Mouse (Mus musculus) forebrain, embryonic 12.5 days (tissue): Measurements from ENCODE around the gene Gpatch8. TPM values are rescaled to one million over a fixed set of nuclear protein-coding genes. Genes with fewer than 3 reads are reported as not detected.

Experiments
- ATAC-seq: fragments of 200-750 bp; cut with Nextera tagmentation; 2 replicates; pipeline ENCODE4 v1.8.0; 2017; ENCODE audit warnings: moderate TSS enrichment; ENCODE audit not compliant: low FRiP score
- H3K27ac ChIP-seq: fragments of 300-500 bp; sonication (generic); 2 replicates; pipeline ENCODE4 v1.5.1; 2016; ENCODE audit warnings: mild to moderate bottlenecking
- H3K27me3 ChIP-seq: fragments of 300-500 bp; sonication (generic); 2 replicates; pipeline ENCODE4 v1.6.1; 2016; ENCODE audit warnings: mild to moderate bottlenecking
- H3K36me3 ChIP-seq: fragments of 300-500 bp; sonication (generic); replicated peaks from 2 replicates; pipeline ENCODE4 v1.6.1; 2016; ENCODE audit warnings: mild to moderate bottlenecking
- H3K4me1 ChIP-seq: fragments of 300-500 bp; sonication (generic); 2 replicates; pipeline ENCODE4 v1.6.1; 2016
- H3K4me2 ChIP-seq: fragments of 300-500 bp; sonication (generic); 2 replicates; pipeline ENCODE4 v1.6.1; 2016; ENCODE audit warnings: mild to moderate bottlenecking, moderate library complexity
- H3K4me3 ChIP-seq: fragments of 300-500 bp; sonication (generic); replicated peaks from 2 replicates; pipeline ENCODE4 v1.5.1; 2016; ENCODE audit warnings: mild to moderate bottlenecking
- H3K9ac ChIP-seq: fragments of 300-500 bp; sonication (generic); 2 replicates; pipeline ENCODE4 v1.6.1; 2016; ENCODE audit warnings: mild to moderate bottlenecking
- H3K9me3 ChIP-seq: fragments of 300-500 bp; sonication (generic); 2 replicates; pipeline ENCODE4 v1.6.1; 2016
- WGBS: fragments of 180-500 bp; shearing (Covaris S2); methylation state at CpG from one replicate; pipeline ENCODE4 v1.1.7; 2016; 5-methylcytosine and 5-hydroxymethylcytosine counted together
- polyA plus RNA-seq: library from polyadenylated mRNA; unstranded; fragments of >200 nt; fragmentation: Nextera tagmentation; extraction: Ambion mirVana; gene quantifications from 2 replicates; pipeline ENCODE4 v1.2.1, GENCODE M21; 2016

Gpatch8 gene
- polyA plus RNA-seq, 1 experiment from 2014 or later: 67.9 TPM

DNA sequence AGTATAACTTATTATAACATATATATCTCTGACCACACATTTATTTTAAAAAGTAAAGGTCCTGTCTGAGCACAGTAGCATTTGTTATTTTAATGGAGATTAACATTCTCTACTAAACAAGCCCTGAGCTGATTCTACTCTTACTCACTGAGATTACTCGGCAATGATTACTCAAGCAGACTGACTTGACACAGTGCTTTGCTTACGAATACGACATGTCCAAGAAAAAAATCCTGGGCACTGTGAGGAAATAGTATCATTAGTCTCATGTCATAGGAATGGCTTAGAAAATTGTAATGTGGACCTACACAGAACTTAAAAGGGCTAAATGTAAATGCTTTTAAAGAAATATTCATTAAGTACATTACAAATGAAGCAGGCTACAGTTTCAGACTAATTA lies 20.0 kb downstream of the Gpatch8 start:
- no peaks in the 10 kb centered on the region for H3K27me3 ChIP-seq
- peaks cover 7% of the 10 kb centered on the region; the same call in 1 of the 2 replicates for H3K4me1 ChIP-seq
- H3K27ac ChIP-seq: no peak overlapping the region
- H3K9me3 ChIP-seq: no peaks in the 10 kb centered on the region
- no peak for ATAC-seq
- H3K4me2 ChIP-seq: no peak overlapping the region
- no peak overlapping the region for H3K4me3 ChIP-seq
- peaks cover 5% of the 10 kb centered on the region; the same call in 1 of the 2 replicates for H3K36me3 ChIP-seq
- 53% methylated on average over 3 of the region's 3 CpGs for WGBS
- no peak overlapping the region for H3K9ac ChIP-seq

GRCm38 (mm10) chr11:102534078-102534477 lies 22.1 kb downstream of the Gpatch8 start:
- no peak overlapping the region for H3K4me3 ChIP-seq
- no peaks in the 10 kb centered on the region for H3K27me3 ChIP-seq
- no peak overlapping the region for H3K4me2 ChIP-seq
- no peak overlapping the region for H3K27ac ChIP-seq
- ATAC-seq: no peak
- no peak overlapping the region for H3K9ac ChIP-seq
- 96% methylated on average over 2 of the region's 2 CpGs for WGBS
- no peaks in the 10 kb centered on the region for H3K9me3 ChIP-seq
- H3K36me3 ChIP-seq: peaks cover 5% of the 10 kb centered on the region; the same call in 1 of the 2 replicates
- 0 out of 2 replicates have a peak, but pooled peaks cover 4% of the 10 kb centered on the region for H3K4me1 ChIP-seq

GRCm38 (mm10) chr11:102531425-102531824 lies 24.8 kb downstream of the Gpatch8 start:
- Histone ChIP-seq H3K27me3 (no peaks in the 10 kb centered on the region), H3K4me2 (no peak overlapping the region), H3K27ac (no peak overlapping the region), H3K4me3 (no peak overlapping the region), H3K36me3 (peaks cover 5% of the 10 kb centered on the region; the same call in 1 of the 2 replicates), H3K9me3 (no peaks in the 10 kb centered on the region), H3K4me1 (peaks cover 7% of the 10 kb centered on the region; the same call in 1 of the 2 replicates), H3K9ac (no peak overlapping the region)
- 53% methylated on average over 5 of the region's 5 CpGs for WGBS
- no peak for ATAC-seq

DNA sequence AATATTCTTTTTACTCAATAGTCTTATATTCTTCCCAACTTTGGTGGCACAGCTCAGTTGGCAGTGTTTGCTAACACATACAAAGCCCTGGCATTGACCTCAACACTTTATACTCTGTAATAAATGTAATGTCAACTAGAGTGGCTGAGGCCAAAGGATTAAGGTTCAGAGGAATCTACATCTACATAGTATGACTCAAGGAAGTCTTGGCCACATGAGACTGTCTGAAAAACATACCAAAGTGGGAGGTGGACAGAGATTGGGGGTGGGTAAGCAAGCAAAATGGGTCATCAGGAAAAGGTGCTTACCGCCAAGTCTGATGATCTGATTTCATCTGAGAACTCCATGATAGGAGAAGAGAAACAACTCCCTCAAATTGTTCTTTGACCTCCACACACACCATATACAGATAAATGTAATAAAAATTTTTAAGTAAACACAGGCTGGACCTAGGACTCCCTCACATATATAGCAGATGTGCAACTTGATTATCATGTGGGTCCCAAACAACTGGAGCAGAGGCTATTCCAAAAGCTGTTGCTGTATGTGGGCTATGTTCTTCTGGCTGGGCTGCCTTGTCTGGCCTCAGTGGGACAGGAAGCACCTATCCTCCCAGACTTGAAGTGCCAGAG lies 41.3 kb downstream of the Gpatch8 start:
- no peak overlapping the region for H3K27ac ChIP-seq
- H3K4me2 ChIP-seq: no peak overlapping the region
- ATAC-seq: no peak
- no peak overlapping the region for H3K4me3 ChIP-seq
- WGBS: 100% methylated on average over 1 of the region's 1 CpGs
- no peaks in the 10 kb centered on the region for H3K27me3 ChIP-seq
- H3K9ac ChIP-seq: no peak overlapping the region
- H3K36me3 ChIP-seq: peaks cover 22% of the 10 kb centered on the region
- H3K9me3 ChIP-seq: no peaks in the 10 kb centered on the region
- H3K4me1 ChIP-seq: no peaks in the 10 kb centered on the region

- 66% methylated on average over 6 of the region's 6 CpGs for WGBS
Observed at GRCm38 (mm10) chr11:102510226-102510625, 46.0 kb downstream of the Gpatch8 start.

GRCm38 (mm10) chr11:102496732-102497131 lies 59.5 kb downstream of the Gpatch8 start:
- H3K36me3 ChIP-seq: peaks cover 69% of the 10 kb centered on the region
- 94% methylated on average over 2 of the region's 2 CpGs for WGBS
- H3K4me1 ChIP-seq: no peaks in the 10 kb centered on the region
- no peaks in the 10 kb centered on the region for H3K9me3 ChIP-seq
- H3K9ac ChIP-seq: no peak overlapping the region
- no peaks in the 10 kb centered on the region for H3K27me3 ChIP-seq
- H3K4me3 ChIP-seq: no peak overlapping the region
- no peak for ATAC-seq
- H3K4me2 ChIP-seq: no peak overlapping the region
- H3K27ac ChIP-seq: no peak overlapping the region

More at GRCm38 (mm10) chr11:102510226-102510625, 46.0 kb downstream of the Gpatch8 start:
- no peak overlapping the region for H3K27ac ChIP-seq
- H3K4me1 ChIP-seq: no peaks in the 10 kb centered on the region
- ATAC-seq: no peak
- H3K9ac ChIP-seq: no peak overlapping the region
- H3K27me3 ChIP-seq: no peaks in the 10 kb centered on the region
- no peak overlapping the region for H3K4me2 ChIP-seq
- H3K9me3 ChIP-seq: no peaks in the 10 kb centered on the region
- H3K4me3 ChIP-seq: no peak overlapping the region
- peaks cover 30% of the 10 kb centered on the region for H3K36me3 ChIP-seq

DNA sequence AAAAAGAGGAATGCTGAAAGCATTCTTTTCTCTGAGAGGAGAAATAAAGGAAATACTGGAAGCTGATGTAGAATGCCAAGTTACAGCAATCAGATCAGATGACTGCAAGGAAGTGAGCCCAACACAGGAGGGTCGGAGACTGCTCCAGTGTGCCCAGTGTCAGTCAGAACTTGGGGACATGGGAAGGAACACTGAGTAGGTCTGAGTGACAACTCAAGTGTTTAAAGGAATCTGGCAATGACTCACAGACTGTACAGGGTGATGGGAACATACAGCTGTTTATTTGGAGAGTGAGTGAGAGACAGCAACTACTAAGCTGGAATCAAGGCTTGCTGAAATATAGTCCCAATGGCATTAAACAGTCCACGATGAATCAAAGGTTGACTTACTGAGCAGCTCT lies 60.0 kb downstream of the Gpatch8 start:
- no peak overlapping the region for H3K9ac ChIP-seq
- H3K9me3 ChIP-seq: no peaks in the 10 kb centered on the region
- WGBS: 97% methylated on average over 2 of the region's 2 CpGs
- H3K27ac ChIP-seq: no peak overlapping the region
- no peaks in the 10 kb centered on the region for H3K4me1 ChIP-seq
- H3K4me2 ChIP-seq: no peak overlapping the region
- H3K4me3 ChIP-seq: no peak overlapping the region
- H3K36me3 ChIP-seq: peaks cover 67% of the 10 kb centered on the region
- ATAC-seq: no peak
- H3K27me3 ChIP-seq: no peaks in the 10 kb centered on the region

DNA sequence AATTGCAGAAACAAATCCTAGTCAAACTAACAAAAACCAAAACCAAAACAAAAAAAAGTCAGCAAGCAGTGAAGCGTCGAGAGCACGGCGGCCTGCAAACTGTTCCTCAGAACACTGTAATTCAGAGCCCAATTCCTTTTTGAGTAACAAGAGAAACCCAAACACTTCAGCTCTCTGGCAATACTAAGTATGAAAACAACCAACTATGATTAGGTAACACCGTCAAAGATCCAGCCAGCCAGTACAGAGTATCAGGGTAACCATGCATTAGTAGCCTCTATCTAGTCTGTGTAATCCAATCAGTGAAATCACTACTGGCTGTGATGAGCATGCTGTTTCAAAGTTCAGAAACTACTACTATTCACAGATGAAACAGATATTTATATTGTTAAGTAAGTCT lies 60.5 kb downstream of the Gpatch8 start:
- ATAC-seq: no peak
- WGBS: 98% methylated on average over 5 of the region's 5 CpGs
- Histone ChIP-seq H3K27me3 (no peaks in the 10 kb centered on the region), H3K4me2 (no peak overlapping the region), H3K36me3 (peaks cover 66% of the 10 kb centered on the region), H3K9ac (no peak overlapping the region), H3K27ac (no peak overlapping the region), H3K9me3 (no peaks in the 10 kb centered on the region), H3K4me3 (no peak overlapping the region), H3K4me1 (no peaks in the 10 kb centered on the region)

GRCm38 (mm10) chr11:102495114-102495513 lies 61.1 kb downstream of the Gpatch8 start:
- H3K9me3 ChIP-seq: no peaks in the 10 kb centered on the region
- H3K9ac ChIP-seq: no peak overlapping the region
- H3K27ac ChIP-seq: no peak overlapping the region
- WGBS: 92% methylated on average over 6 of the region's 6 CpGs
- ATAC-seq: no peak
- H3K4me3 ChIP-seq: no peak overlapping the region
- H3K27me3 ChIP-seq: no peaks in the 10 kb centered on the region
- no peaks in the 10 kb centered on the region for H3K4me1 ChIP-seq
- H3K36me3 ChIP-seq: peaks cover 62% of the 10 kb centered on the region
- H3K4me2 ChIP-seq: no peak overlapping the region

GRCm38 (mm10) chr11:102494063-102494650 lies 62.0 kb downstream of the Gpatch8 start:
- Histone ChIP-seq H3K27ac (no peak overlapping the region), H3K9ac (no peak overlapping the region), H3K4me3 (no peak overlapping the region), H3K36me3 (peaks cover 52% of the 10 kb centered on the region), H3K4me1 (no peaks in the 10 kb centered on the region), H3K27me3 (no peaks in the 10 kb centered on the region), H3K4me2 (no peak overlapping the region), H3K9me3 (no peaks in the 10 kb centered on the region)
- 91% methylated on average over 7 of the region's 7 CpGs for WGBS
- ATAC-seq: no peak

- Histone ChIP-seq H3K27me3 (no peaks in the 10 kb centered on the region), H3K36me3 (peaks cover 44% of the 10 kb centered on the region), H3K4me2 (no peak overlapping the region), H3K4me3 (no peak overlapping the region), H3K27ac (no peak overlapping the region), H3K9ac (no peak overlapping the region), H3K4me1 (no peaks in the 10 kb centered on the region), H3K9me3 (no peaks in the 10 kb centered on the region)
- ATAC-seq: no peak
- WGBS: 94% methylated on average over 2 of the region's 2 CpGs
Observed at GRCm38 (mm10) chr11:102493241-102493640, 63.0 kb downstream of the Gpatch8 start.

DNA sequence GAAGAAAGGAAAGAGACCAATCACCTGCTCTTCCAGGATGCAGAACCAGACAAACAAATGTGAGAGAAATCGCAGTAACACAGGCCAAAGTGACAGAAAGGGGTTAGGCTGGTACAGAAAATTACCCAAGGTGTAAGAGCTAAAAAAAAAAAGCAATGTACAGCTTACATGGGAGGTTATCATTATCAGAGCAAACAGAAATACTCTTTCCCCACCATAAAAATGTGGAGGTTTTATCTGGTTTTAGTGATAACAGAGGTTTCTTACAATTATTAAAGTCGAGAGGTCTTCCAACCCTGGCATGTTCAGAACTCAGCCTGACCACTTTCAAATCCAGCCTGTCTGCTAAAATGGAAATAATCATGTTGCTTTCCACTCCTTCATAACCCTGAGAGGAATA lies 68.3 kb downstream of the Gpatch8 start:
- Histone ChIP-seq H3K27me3 (no peaks in the 10 kb centered on the region), H3K9me3 (no peaks in the 10 kb centered on the region), H3K4me2 (no peak overlapping the region), H3K4me3 (no peak overlapping the region), H3K4me1 (no peaks in the 10 kb centered on the region), H3K36me3 (peaks cover 42% of the 10 kb centered on the region), H3K27ac (no peak overlapping the region), H3K9ac (no peak overlapping the region)
- ATAC-seq: no peak
- 94% methylated on average over 2 of the region's 2 CpGs for WGBS
